Mouse (Mus musculus): ENCODE measurements around the gene Mrpl24. TPM values are rescaled to one million over a fixed set of nuclear protein-coding genes. Genes with fewer than 3 reads are reported as not detected.
A peak's percentile ranks its signal among the peaks of the same experiment; 100 is the strongest.

Mrpl24 gene
- polyA plus RNA-seq, 2 experiments, result 37.9 to 50.1 TPM

DNA sequence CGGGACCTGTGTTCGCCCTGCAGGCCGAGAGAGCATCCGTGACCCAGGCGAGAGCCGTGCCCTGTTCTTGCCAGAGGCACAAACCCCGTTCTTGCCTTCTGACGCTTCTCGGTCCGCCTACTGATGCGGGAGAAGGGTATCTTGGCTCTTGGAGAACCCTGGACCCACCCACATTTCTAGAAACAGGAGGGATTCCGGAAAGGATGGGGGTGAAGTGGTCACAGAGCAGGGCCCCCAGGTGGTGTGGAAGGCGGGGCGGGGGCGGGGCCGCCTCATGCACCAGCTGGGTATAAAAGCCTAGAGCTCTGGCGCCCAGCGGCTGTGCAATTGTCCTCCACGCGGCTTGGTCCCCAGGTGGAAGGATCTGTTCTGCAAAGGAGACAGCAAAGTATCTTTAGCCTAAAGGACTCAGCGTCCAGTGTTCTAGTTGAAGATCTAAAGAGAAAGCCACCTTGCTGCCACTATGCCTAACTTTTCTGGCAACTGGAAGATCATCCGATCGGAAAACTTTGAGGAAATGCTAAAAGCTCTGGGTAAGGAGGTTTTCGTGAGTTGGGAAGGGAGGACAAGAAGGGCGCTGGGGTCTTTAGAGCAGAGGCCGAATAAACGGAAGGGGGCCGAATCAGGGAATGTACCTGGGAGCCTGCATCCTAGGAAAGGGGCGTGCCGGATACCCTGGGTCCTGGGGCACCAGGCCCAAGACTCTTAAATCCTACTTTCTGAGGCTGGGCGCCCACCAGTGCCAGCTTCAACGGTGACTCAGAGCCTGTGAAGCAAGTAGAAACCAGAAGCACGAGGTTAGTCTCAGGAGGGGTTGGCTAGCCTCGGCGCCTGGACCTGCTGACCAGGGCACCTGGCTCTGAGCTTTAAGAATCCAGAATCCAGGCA is 29.3 kb downstream of the Mrpl24 start, which contains the start of gene Crabp2:
Gene Crabp2, plus strand, starts transcription at position 289 of the 888 bp plus-strand sequence.
- H3K27ac ChIP-seq, result no peak within 1 kb of the TSS
- no peak for DNase-seq (ENCODE audit: low read depth in 3 of 3, low spot score in 3 of 3)
- no peak within 1 kb of the TSS for H3K4me3 ChIP-seq (ENCODE audit: insufficient read depth in 1 of 2, low read depth in 2 of 2, low read length in 2 of 2)
- WGBS (ENCODE audit: insufficient replicate concordance), result 3% methylated on average over 35 of the region's 35 CpGs
- no peak for TF ChIP-seq EP300 (IDR thresholded peaks at IDR 0.05; ENCODE audit: low read depth)
- no peak for TF ChIP-seq CTCF (IDR thresholded peaks at IDR 0.05; ENCODE audit: low read depth)
- peaks cover 82% of the 10 kb centered on the region for H3K27me3 ChIP-seq (ENCODE audit: control insufficient read depth, insufficient read depth, low read length)
- no peak for ATAC-seq (ENCODE audit: insufficient read depth)
- no peak within 1 kb of the TSS for H3K9ac ChIP-seq (replicated peaks)
- no peaks in the 10 kb centered on the region for H3K4me1 ChIP-seq (replicated peaks; ENCODE audit: control insufficient read depth in 2 of 2, insufficient read depth in 2 of 2, low read length in 1 of 2)
- H3K4me2 ChIP-seq (ENCODE audit: low read depth), result peak within 1 kb of the TSS; percentile 34; the same call in 1 of the 2 replicates
- no peaks in the 10 kb centered on the region for H3K36me3 ChIP-seq (replicated peaks; ENCODE audit: control insufficient read depth, insufficient read depth, low read depth)
- no peaks in the 10 kb centered on the region for H3K9me3 ChIP-seq (ENCODE audit: control insufficient read depth, low read length)

DNA sequence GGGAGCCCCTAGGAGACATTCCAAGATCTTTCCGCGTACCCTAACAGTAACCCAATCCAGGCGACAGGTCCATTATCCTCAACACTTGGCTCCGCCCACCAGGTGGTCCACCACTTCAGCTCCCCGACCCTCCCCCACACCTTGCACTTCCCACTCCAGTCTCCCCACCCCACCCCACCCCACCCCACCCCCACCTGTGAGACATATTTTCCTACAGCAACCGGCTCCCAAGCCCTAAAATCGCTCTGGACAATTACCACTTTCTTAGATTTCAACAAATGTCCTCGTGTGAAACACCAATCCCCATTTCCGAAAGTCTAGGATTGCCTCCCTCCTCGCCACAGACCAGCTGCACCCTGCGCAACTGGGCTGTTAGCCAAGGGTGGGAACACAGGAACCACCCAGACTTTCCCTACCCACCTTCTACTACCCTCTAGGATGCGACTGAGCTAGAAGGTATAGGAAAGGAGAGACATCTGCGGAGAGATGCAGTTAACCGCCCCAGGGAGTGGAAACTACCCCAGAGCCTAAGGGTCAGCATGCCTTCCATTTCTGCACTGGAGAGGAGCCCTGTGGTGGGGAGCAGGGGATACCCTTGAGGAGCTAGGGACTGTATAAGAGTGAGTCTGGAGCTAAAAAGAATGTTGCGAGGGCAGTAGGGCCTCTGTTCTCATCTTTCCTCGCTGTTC is 30.1 kb downstream of the Mrpl24 start:
- no peaks in the 10 kb centered on the region for H3K36me3 ChIP-seq (replicated peaks; ENCODE audit: control insufficient read depth, insufficient read depth, low read depth)
- H3K4me3 ChIP-seq (ENCODE audit: insufficient read depth in 1 of 2, low read depth in 2 of 2, low read length in 2 of 2), result no peak overlapping the region
- H3K4me2 ChIP-seq (ENCODE audit: low read depth), result no peak overlapping the region
- no peak overlapping the region for H3K9ac ChIP-seq (replicated peaks)
- no peaks in the 10 kb centered on the region for H3K9me3 ChIP-seq (ENCODE audit: control insufficient read depth, low read length)
- H3K27ac ChIP-seq, result no peak overlapping the region
- H3K4me1 ChIP-seq (replicated peaks; ENCODE audit: control insufficient read depth in 2 of 2, insufficient read depth in 2 of 2, low read length in 1 of 2), result no peaks in the 10 kb centered on the region
- no peak for ATAC-seq (ENCODE audit: insufficient read depth)
- H3K27me3 ChIP-seq (ENCODE audit: control insufficient read depth, insufficient read depth, low read length), result peaks cover 84% of the 10 kb centered on the region
- TF ChIP-seq CTCF (IDR thresholded peaks at IDR 0.05; ENCODE audit: low read depth) (no peak), EP300 (IDR thresholded peaks at IDR 0.05; ENCODE audit: low read depth) (no peak)
- no peak for DNase-seq (ENCODE audit: low read depth in 3 of 3, low spot score in 3 of 3)
- 12% methylated on average over 16 of the region's 16 CpGs for WGBS (ENCODE audit: insufficient replicate concordance)

DNA sequence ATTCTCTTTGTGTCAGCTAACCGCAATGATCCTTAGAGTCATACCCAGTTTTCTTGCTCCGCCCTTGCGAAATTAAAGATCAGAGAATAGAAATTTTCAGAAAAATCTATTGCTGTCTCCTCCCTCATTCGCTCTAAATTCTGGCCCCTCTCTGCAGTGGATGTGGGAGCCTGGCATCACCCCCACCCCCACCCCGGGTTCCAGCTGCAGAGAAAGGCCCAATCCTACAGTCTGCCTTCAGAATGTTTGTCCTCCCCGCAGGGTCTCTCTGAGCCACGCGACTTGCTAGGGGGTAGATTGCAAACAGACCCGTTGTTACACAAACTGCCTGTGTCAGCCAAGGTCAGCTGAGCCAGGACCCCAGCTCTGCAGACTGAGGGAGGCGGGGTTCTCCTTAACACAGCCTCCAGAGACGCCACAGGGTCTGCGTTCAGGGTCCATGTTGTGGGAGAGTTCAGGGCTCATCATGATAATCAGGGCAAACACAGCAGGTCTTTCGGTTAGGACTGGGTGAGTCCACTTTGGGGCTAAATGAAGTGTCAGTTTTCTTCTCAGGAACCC is 30.7 kb downstream of the Mrpl24 start:
- Histone ChIP-seq H3K9ac (replicated peaks) (no peak overlapping the region), H3K27ac (no peak overlapping the region), H3K4me3 (ENCODE audit: insufficient read depth in 1 of 2, low read depth in 2 of 2, low read length in 2 of 2) (no peak overlapping the region), H3K27me3 (ENCODE audit: control insufficient read depth, insufficient read depth, low read length) (peaks cover 84% of the 10 kb centered on the region), H3K4me2 (ENCODE audit: low read depth) (no peak overlapping the region), H3K9me3 (ENCODE audit: control insufficient read depth, low read length) (no peaks in the 10 kb centered on the region), H3K36me3 (replicated peaks; ENCODE audit: control insufficient read depth, insufficient read depth, low read depth) (no peaks in the 10 kb centered on the region), H3K4me1 (replicated peaks; ENCODE audit: control insufficient read depth in 2 of 2, insufficient read depth in 2 of 2, low read length in 1 of 2) (no peaks in the 10 kb centered on the region)
- 7% methylated on average over 13 of the region's 13 CpGs for WGBS (ENCODE audit: insufficient replicate concordance)
- ATAC-seq (ENCODE audit: insufficient read depth) (no peak), DNase-seq (ENCODE audit: low read depth in 3 of 3, low spot score in 3 of 3) (no peak)
- TF ChIP-seq CTCF (IDR thresholded peaks at IDR 0.05; ENCODE audit: low read depth), result no peak
- no peak for TF ChIP-seq EP300 (IDR thresholded peaks at IDR 0.05; ENCODE audit: low read depth)

DNA sequence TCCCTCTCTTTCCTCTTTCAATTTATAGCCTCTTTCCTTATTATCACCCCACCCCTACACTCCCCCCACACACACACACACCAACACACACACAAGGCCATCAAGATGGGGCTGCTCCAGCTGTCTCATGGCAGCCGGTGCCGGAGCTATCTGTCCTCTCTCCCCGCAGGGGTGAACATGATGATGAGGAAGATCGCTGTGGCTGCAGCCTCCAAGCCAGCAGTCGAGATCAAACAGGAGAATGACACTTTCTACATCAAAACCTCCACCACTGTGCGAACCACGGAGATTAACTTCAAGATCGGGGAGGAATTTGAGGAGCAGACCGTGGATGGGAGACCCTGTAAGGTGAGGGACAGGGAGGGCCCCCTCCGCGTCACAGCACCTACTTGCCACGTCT is 32.6 kb downstream of the Mrpl24 start:
- TF ChIP-seq CTCF (IDR thresholded peaks at IDR 0.05; ENCODE audit: low read depth) (no peak), EP300 (IDR thresholded peaks at IDR 0.05; ENCODE audit: low read depth) (no peak)
- WGBS (ENCODE audit: insufficient replicate concordance), result 7% methylated on average over 12 of the region's 12 CpGs
- Histone ChIP-seq H3K36me3 (replicated peaks; ENCODE audit: control insufficient read depth, insufficient read depth, low read depth) (no peaks in the 10 kb centered on the region), H3K4me3 (ENCODE audit: insufficient read depth in 1 of 2, low read depth in 2 of 2, low read length in 2 of 2) (no peak overlapping the region), H3K4me2 (ENCODE audit: low read depth) (0 out of 2 replicates have a peak overlapping the region, but pooled peaks have one; percentile 15), H3K4me1 (replicated peaks; ENCODE audit: control insufficient read depth in 2 of 2, insufficient read depth in 2 of 2, low read length in 1 of 2) (no peaks in the 10 kb centered on the region), H3K27ac (no peak overlapping the region), H3K27me3 (ENCODE audit: control insufficient read depth, insufficient read depth, low read length) (peaks cover 68% of the 10 kb centered on the region), H3K9me3 (ENCODE audit: control insufficient read depth, low read length) (no peaks in the 10 kb centered on the region), H3K9ac (replicated peaks) (no peak overlapping the region)
- DNase-seq (ENCODE audit: low read depth in 3 of 3, low spot score in 3 of 3) (no peak), ATAC-seq (ENCODE audit: insufficient read depth) (no peak)

DNA sequence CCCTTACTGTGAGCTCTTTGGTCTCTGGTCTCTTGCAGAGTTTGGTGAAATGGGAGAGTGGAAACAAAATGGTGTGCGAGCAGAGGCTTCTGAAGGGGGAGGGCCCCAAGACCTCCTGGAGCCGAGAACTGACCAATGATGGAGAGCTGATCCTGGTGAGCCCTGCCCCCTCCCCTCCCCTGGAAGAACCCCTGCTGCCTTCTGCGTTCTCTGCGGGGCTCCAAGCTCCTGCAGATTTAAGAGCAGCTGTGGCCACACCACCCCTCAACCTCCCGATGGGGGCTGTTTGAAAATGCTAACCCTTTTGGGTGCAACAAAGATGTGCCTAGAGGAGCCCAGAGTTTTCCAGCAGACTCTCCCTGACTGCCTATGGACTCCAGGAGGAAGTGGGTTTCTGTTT is 33.1 kb downstream of the Mrpl24 start:
- no peaks in the 10 kb centered on the region for H3K36me3 ChIP-seq (replicated peaks; ENCODE audit: control insufficient read depth, insufficient read depth, low read depth)
- peak overlapping the region; percentile 15 for H3K4me2 ChIP-seq (ENCODE audit: low read depth)
- WGBS (ENCODE audit: insufficient replicate concordance), result 4% methylated on average over 5 of the region's 5 CpGs
- H3K9ac ChIP-seq (replicated peaks), result no peak overlapping the region
- TF ChIP-seq CTCF (IDR thresholded peaks at IDR 0.05; ENCODE audit: low read depth), result no peak
- no peak for TF ChIP-seq EP300 (IDR thresholded peaks at IDR 0.05; ENCODE audit: low read depth)
- DNase-seq (ENCODE audit: low read depth in 3 of 3, low spot score in 3 of 3) (no peak), ATAC-seq (ENCODE audit: insufficient read depth) (no peak)
- H3K4me1 ChIP-seq (replicated peaks; ENCODE audit: control insufficient read depth in 2 of 2, insufficient read depth in 2 of 2, low read length in 1 of 2), result no peaks in the 10 kb centered on the region
- peaks cover 66% of the 10 kb centered on the region for H3K27me3 ChIP-seq (ENCODE audit: control insufficient read depth, insufficient read depth, low read length)
- peak overlapping the region in 1 of 2 experiments; percentile 12; a peak in 1 of 4 replicates for H3K4me3 ChIP-seq (ENCODE audit: insufficient read depth in 1 of 2, low read depth in 2 of 2, low read length in 2 of 2)
- H3K9me3 ChIP-seq (ENCODE audit: control insufficient read depth, low read length), result no peaks in the 10 kb centered on the region
- H3K27ac ChIP-seq, result no peak overlapping the region
